Mouse (Mus musculus) heart, embryonic 12.5 days (tissue): ENCODE results near the gene Ppm1a. TPM values are rescaled to one million over a fixed set of nuclear protein-coding genes. Genes with fewer than 3 reads are reported as not detected.
"Not testable (repeated sequence)": the region's sequence is repeated elsewhere in the genome, so short reads cannot be mapped to it uniquely, and the experiment has no call there.

Experiments used
- ATAC-seq: fragments of 200-750 bp; cut with Nextera tagmentation; 2 replicates; pipeline ENCODE4 v1.8.0; 2017; ENCODE audit warnings: moderate TSS enrichment, moderate library complexity; ENCODE audit not compliant: insufficient number of reproducible peaks, low FRiP score
- H3K27ac ChIP-seq: fragments of 300-500 bp; sonication (generic); 2 replicates; pipeline ENCODE4 v1.5.1; 2016; ENCODE audit warnings: mild to moderate bottlenecking, moderate library complexity; ENCODE audit not compliant: poor library complexity, severe bottlenecking
- H3K27me3 ChIP-seq: fragments of 300-500 bp; sonication (generic); replicated peaks from 2 replicates; pipeline ENCODE4 v1.6.1; 2016; ENCODE audit warnings: mild to moderate bottlenecking, moderate library complexity
- H3K36me3 ChIP-seq: fragments of 300-500 bp; sonication (generic); 2 replicates; pipeline ENCODE4 v1.6.1; 2016; ENCODE audit warnings: mild to moderate bottlenecking, moderate library complexity
- H3K4me1 ChIP-seq: fragments of 300-500 bp; sonication (generic); replicated peaks from 2 replicates; pipeline ENCODE4 v1.6.1; 2016; ENCODE audit warnings: mild to moderate bottlenecking
- H3K4me2 ChIP-seq: fragments of 300-500 bp; sonication (generic); 2 replicates; pipeline ENCODE4 v1.6.1; 2016; ENCODE audit warnings: mild to moderate bottlenecking, moderate library complexity
- H3K4me3 ChIP-seq: fragments of 300-500 bp; sonication (generic); 2 replicates; pipeline ENCODE4 v1.5.1; 2016; ENCODE audit warnings: mild to moderate bottlenecking
- H3K9ac ChIP-seq: fragments of 300-500 bp; sonication (generic); 2 replicates; pipeline ENCODE4 v1.6.1; 2016; ENCODE audit warnings: mild to moderate bottlenecking, moderate library complexity
- H3K9me3 ChIP-seq: fragments of 300-500 bp; sonication (generic); replicated peaks from 2 replicates; pipeline ENCODE4 v1.6.1; 2016; ENCODE audit warnings: mild to moderate bottlenecking, moderate library complexity
- WGBS: fragments of 180-500 bp; shearing (Covaris S2); methylation state at CpG from one replicate; pipeline ENCODE4 v1.1.7; 2016; 5-methylcytosine and 5-hydroxymethylcytosine counted together
- polyA plus RNA-seq: library from polyadenylated mRNA; unstranded; fragments of >200 nt; fragmentation: Nextera tagmentation; extraction: Ambion mirVana; gene quantifications from 2 replicates; pipeline ENCODE4 v1.2.1, GENCODE M21; 2016

Gene Ppm1a
- polyA plus RNA-seq, 1 experiment from 2014 or later = 65.0 TPM

GRCm38 (mm10) chr12:72782786-72783185 lies 25.5 kb downstream of the Ppm1a start:
- peaks cover 38% of the 10 kb centered on the region for H3K36me3 ChIP-seq
- H3K4me1 ChIP-seq, H3K9me3 ChIP-seq, ATAC-seq, H3K4me2 ChIP-seq, H3K4me3 ChIP-seq, H3K9ac ChIP-seq, H3K27me3 ChIP-seq, H3K27ac ChIP-seq: not testable (repeated sequence)
- WGBS = 87% methylated on average over 4 of the region's 4 CpGs

GRCm38 (mm10) chr12:72785183-72785930 lies 28.1 kb downstream of the Ppm1a start:
- Histone ChIP-seq H3K4me3 (no peak overlapping the region), H3K9me3 (no peaks in the 10 kb centered on the region), H3K27me3 (no peaks in the 10 kb centered on the region), H3K27ac (no peak overlapping the region), H3K4me1 (no peaks in the 10 kb centered on the region), H3K36me3 (peaks cover 41% of the 10 kb centered on the region), H3K9ac (no peak overlapping the region), H3K4me2 (no peak overlapping the region)
- no peak for ATAC-seq
- 85% methylated on average over 6 of the region's 6 CpGs for WGBS

GRCm38 (mm10) chr12:72786551-72786950 lies 29.3 kb downstream of the Ppm1a start:
- Histone ChIP-seq H3K4me1 (0 out of 2 replicates have a peak, but pooled peaks cover 3% of the 10 kb centered on the region), H3K9me3 (no peaks in the 10 kb centered on the region), H3K36me3 (peaks cover 43% of the 10 kb centered on the region), H3K4me3 (no peak overlapping the region), H3K27ac (no peak overlapping the region), H3K9ac (no peak overlapping the region), H3K4me2 (no peak overlapping the region), H3K27me3 (no peaks in the 10 kb centered on the region)
- no peak for ATAC-seq
- 90% methylated on average over 5 of the region's 5 CpGs for WGBS

- H3K27me3 ChIP-seq = no peaks in the 10 kb centered on the region
- H3K4me2 ChIP-seq = no peak overlapping the region
- no peaks in the 10 kb centered on the region for H3K9me3 ChIP-seq
- H3K9ac ChIP-seq = no peak overlapping the region
- no peak overlapping the region for H3K4me3 ChIP-seq
- no peak for ATAC-seq
- 90% methylated on average over 4 of the region's 4 CpGs for WGBS
- peaks cover 45% of the 10 kb centered on the region for H3K36me3 ChIP-seq
- 0 out of 2 replicates have a peak, but pooled peaks cover 3% of the 10 kb centered on the region for H3K4me1 ChIP-seq
- no peak overlapping the region for H3K27ac ChIP-seq
These were observed 29.7 kb downstream of the Ppm1a start for GRCm38 (mm10) chr12:72786986-72787385.

- Histone ChIP-seq H3K4me1 (0 out of 2 replicates have a peak, but pooled peaks cover 3% of the 10 kb centered on the region), H3K27ac (no peak overlapping the region), H3K27me3 (no peaks in the 10 kb centered on the region), H3K4me3 (no peak overlapping the region), H3K36me3 (peaks cover 52% of the 10 kb centered on the region), H3K4me2 (no peak overlapping the region), H3K9ac (no peak overlapping the region), H3K9me3 (no peaks in the 10 kb centered on the region)
- whole genome bisulfite sequencing = 49% methylated on average over 7 of the region's 7 CpGs
- no peak for ATAC-seq
These were observed 33.3 kb downstream of the Ppm1a start for GRCm38 (mm10) chr12:72790538-72790937.

- no peak overlapping the region for H3K9ac ChIP-seq
- peaks cover 51% of the 10 kb centered on the region for H3K36me3 ChIP-seq
- 93% methylated on average over 11 of the region's 11 CpGs for WGBS
- no peak overlapping the region for H3K27ac ChIP-seq
- no peak for ATAC-seq
- no peaks in the 10 kb centered on the region for H3K9me3 ChIP-seq
- H3K4me3 ChIP-seq = no peak overlapping the region
- 0 out of 2 replicates have a peak, but pooled peaks cover 3% of the 10 kb centered on the region for H3K4me1 ChIP-seq
- no peaks in the 10 kb centered on the region for H3K27me3 ChIP-seq
- H3K4me2 ChIP-seq = no peak overlapping the region
These were observed 35.3 kb downstream of the Ppm1a start for GRCm38 (mm10) chr12:72792320-72793091.

- no peak overlapping the region for H3K4me3 ChIP-seq
- no peak overlapping the region for H3K4me2 ChIP-seq
- ATAC-seq = no peak
- no peaks in the 10 kb centered on the region for H3K9me3 ChIP-seq
- no peak overlapping the region for H3K27ac ChIP-seq
- H3K27me3 ChIP-seq = no peaks in the 10 kb centered on the region
- H3K36me3 ChIP-seq = peaks cover 47% of the 10 kb centered on the region
- no peak overlapping the region for H3K9ac ChIP-seq
- H3K4me1 ChIP-seq = 0 out of 2 replicates have a peak, but pooled peaks cover 3% of the 10 kb centered on the region
- WGBS = 89% methylated on average over 8 of the region's 8 CpGs
These were observed 36.7 kb downstream of the Ppm1a start for GRCm38 (mm10) chr12:72793983-72794382.

GRCm38 (mm10) chr12:72809798-72810197 lies 52.5 kb downstream of the Ppm1a start:
- no peak overlapping the region for H3K4me2 ChIP-seq
- ATAC-seq = no peak
- H3K9me3 ChIP-seq = peaks cover 4% of the 10 kb centered on the region
- H3K27ac ChIP-seq = no peak overlapping the region
- H3K4me3 ChIP-seq = no peak overlapping the region
- no peak overlapping the region for H3K9ac ChIP-seq
- H3K36me3 ChIP-seq = peaks cover 5% of the 10 kb centered on the region; the same call in 1 of the 2 replicates
- no peaks in the 10 kb centered on the region for H3K27me3 ChIP-seq
- no peaks in the 10 kb centered on the region for H3K4me1 ChIP-seq
- 70% methylated on average over 6 of the region's 6 CpGs for WGBS

GRCm38 (mm10) chr12:72811588-72811987 lies 54.3 kb downstream of the Ppm1a start:
- H3K9ac ChIP-seq = no peak overlapping the region
- 78% methylated on average over 3 of the region's 3 CpGs for WGBS
- H3K9me3 ChIP-seq = peaks cover 4% of the 10 kb centered on the region
- H3K4me3 ChIP-seq = no peak overlapping the region
- no peak for ATAC-seq
- H3K27me3 ChIP-seq = no peaks in the 10 kb centered on the region
- no peak overlapping the region for H3K4me2 ChIP-seq
- no peak overlapping the region for H3K27ac ChIP-seq
- H3K36me3 ChIP-seq = peaks cover 5% of the 10 kb centered on the region; the same call in 1 of the 2 replicates
- no peaks in the 10 kb centered on the region for H3K4me1 ChIP-seq

GRCm38 (mm10) chr12:72820940-72821431 lies 63.7 kb downstream of the Ppm1a start:
- peak; percentile 73; the same call in 1 of the 2 replicates for ATAC-seq

GRCm38 (mm10) chr12:72821589-72821988 lies 64.3 kb downstream of the Ppm1a start:
- H3K4me1 ChIP-seq = no peaks in the 10 kb centered on the region
- peak overlapping the region; percentile 59; the same call in 1 of the 2 replicates for H3K9ac ChIP-seq
- no peaks in the 10 kb centered on the region for H3K9me3 ChIP-seq
- H3K27me3 ChIP-seq = peaks cover 21% of the 10 kb centered on the region; the same call in 1 of the 2 replicates
- peak overlapping the region; percentile 84 for H3K4me2 ChIP-seq
- peak overlapping the region; percentile 52 for H3K4me3 ChIP-seq
- ATAC-seq = no peak
- H3K27ac ChIP-seq = 0 out of 2 replicates have a peak overlapping the region, but pooled peaks have one; percentile 37
- WGBS = 35% methylated on average over 6 of the region's 6 CpGs
- H3K36me3 ChIP-seq = no peaks in the 10 kb centered on the region

More at GRCm38 (mm10) chr12:72820940-72821431, 63.7 kb downstream of the Ppm1a start:
- Histone ChIP-seq H3K4me1 (no peaks in the 10 kb centered on the region), H3K27ac (peak overlapping the region; percentile 37; the same call in 1 of the 2 replicates), H3K4me2 (peak overlapping the region; percentile 84), H3K9me3 (no peaks in the 10 kb centered on the region), H3K9ac (peak overlapping the region; percentile 59), H3K4me3 (peak overlapping the region; percentile 52), H3K36me3 (no peaks in the 10 kb centered on the region), H3K27me3 (peaks cover 20% of the 10 kb centered on the region; the same call in 1 of the 2 replicates)
- WGBS = 4% methylated on average over 24 of the region's 24 CpGs
